Mouse (Mus musculus): ENCODE measurements around the gene Rbmx. TPM values are rescaled to one million over a fixed set of nuclear protein-coding genes. Genes with fewer than 3 reads are reported as not detected.

Rbmx gene
- polyA plus RNA-seq, 1 experiment from 2014 or later, result 282 TPM

GRCm38 (mm10) chrX:57336958-57337357 is 55.9 kb downstream of the Rbmx start:
- Histone ChIP-seq H3K36me3 (ENCODE audit: control insufficient read depth, insufficient read depth, low read length) (no peaks in the 10 kb centered on the region), H3K4me2 (no peak overlapping the region), H3K9ac (ENCODE audit: low read length) (no peak overlapping the region), H3K27ac (ENCODE audit: low read depth, low read length) (no peak overlapping the region), H3K9me3 (ENCODE audit: control insufficient read depth, low read length) (no peaks in the 10 kb centered on the region), H3K4me3 (ENCODE audit: low read depth, low read length) (no peak overlapping the region), H3K27me3 (ENCODE audit: control insufficient read depth, insufficient read depth, low read length) (no peaks in the 10 kb centered on the region), H3K4me1 (ENCODE audit: control insufficient read depth, insufficient read depth, low read length) (no peaks in the 10 kb centered on the region)
- DNase-seq (ENCODE audit: low spot score, missing footprints) (no peak), ATAC-seq (ENCODE audit: low FRiP score) (no peak)
- WGBS, result 86% methylated on average over 9 of the region's 9 CpGs

- Histone ChIP-seq H3K27ac (ENCODE audit: low read depth, low read length) (no peak overlapping the region), H3K4me2 (no peak overlapping the region), H3K4me3 (ENCODE audit: low read depth, low read length) (no peak overlapping the region), H3K9me3 (ENCODE audit: control insufficient read depth, low read length) (no peaks in the 10 kb centered on the region), H3K27me3 (ENCODE audit: control insufficient read depth, insufficient read depth, low read length) (no peaks in the 10 kb centered on the region), H3K4me1 (ENCODE audit: control insufficient read depth, insufficient read depth, low read length) (no peaks in the 10 kb centered on the region), H3K9ac (ENCODE audit: low read length) (no peak overlapping the region), H3K36me3 (ENCODE audit: control insufficient read depth, insufficient read depth, low read length) (no peaks in the 10 kb centered on the region)
- DNase-seq (ENCODE audit: low spot score, missing footprints) (no peak), ATAC-seq (ENCODE audit: low FRiP score) (no peak)
- WGBS, result 88% methylated on average over 6 of the region's 6 CpGs
Measured at GRCm38 (mm10) chrX:57335313-57335712, 57.5 kb downstream of the Rbmx start.

Other genes starting within 250 kb of the Rbmx start
- not detected in 2 replicates for gene Cd40lg, start 180.9 kb downstream of the Rbmx start, polyA plus RNA-seq (2014; fragmentation: Nextera tagmentation; extraction: Ambion mirVana)
- gene Arhgef6, start 54.3 kb downstream of the Rbmx start, polyA plus RNA-seq (2014; fragmentation: Nextera tagmentation; extraction: Ambion mirVana), result 7.8 and 9.6 TPM in 2 replicates
- not detected in 2 replicates for gene Gm364, start 16.1 kb upstream of the Rbmx start, polyA plus RNA-seq (2014; fragmentation: Nextera tagmentation; extraction: Ambion mirVana)
- gene Gpr101, start 110.7 kb upstream of the Rbmx start, polyA plus RNA-seq (2014; fragmentation: Nextera tagmentation; extraction: Ambion mirVana), result 0.11 TPM in 1 of 2 replicates, not detected in the other

Data from midbrain, embryonic 11.5 days (tissue).